Mouse (Mus musculus) lung, postnatal 14 days (tissue): Measurements from ENCODE around the gene Ccdc171.
"Not testable (repeated sequence)": the region's sequence is repeated elsewhere in the genome, so short reads cannot be mapped to it uniquely, and the experiment has no call there.

Experiments
- DNase-seq: peaks from one replicate; pipeline ENCODE4 v3.0.0; 2021

Gene Ccdc171

GRCm38 (mm10) chr4:83524843-83525689 is at the start of gene Ccdc171:
TSS of gene Ccdc171 (plus strand) at chr4:83525545.
- DNase-seq = peak; percentile 94

GRCm38 (mm10) chr4:83485250-83485649 is 40.1 kb upstream of the Ccdc171 start:
- no peak for DNase-seq

GRCm38 (mm10) chr4:83485735-83486116 is 39.6 kb upstream of the Ccdc171 start:
- DNase-seq = peak; percentile 82

- peak; percentile 88 for DNase-seq
Measured at GRCm38 (mm10) chr4:83486117-83486901, 39.0 kb upstream of the Ccdc171 start, which contains the start of gene Psip1. TSS of gene Psip1 (minus strand) at chr4:83486459.

GRCm38 (mm10) chr4:83489121-83489520 is 36.2 kb upstream of the Ccdc171 start:
- DNase-seq = no peak

GRCm38 (mm10) chr4:83493112-83493511 is 32.2 kb upstream of the Ccdc171 start:
- no peak for DNase-seq

- not testable (repeated sequence) for DNase-seq
Measured at GRCm38 (mm10) chr4:83497013-83497412, 28.3 kb upstream of the Ccdc171 start.

- no peak for DNase-seq
Measured at GRCm38 (mm10) chr4:83500154-83501036, 24.9 kb upstream of the Ccdc171 start.

GRCm38 (mm10) chr4:83501037-83501430 is 24.3 kb upstream of the Ccdc171 start:
- DNase-seq = no peak

GRCm38 (mm10) chr4:83509600-83509999 is 15.7 kb upstream of the Ccdc171 start:
- DNase-seq = no peak

- no peak for DNase-seq
Measured at GRCm38 (mm10) chr4:83511083-83511482, 14.3 kb upstream of the Ccdc171 start.

- DNase-seq = no peak
Measured at GRCm38 (mm10) chr4:83512217-83512616, 13.1 kb upstream of the Ccdc171 start.

- no peak for DNase-seq
Measured at GRCm38 (mm10) chr4:83512644-83513043, 12.7 kb upstream of the Ccdc171 start.

GRCm38 (mm10) chr4:83514183-83514582 is 11.2 kb upstream of the Ccdc171 start:
- no peak for DNase-seq

GRCm38 (mm10) chr4:83514976-83515669 is 10.2 kb upstream of the Ccdc171 start:
- DNase-seq = no peak

- not testable (repeated sequence) for DNase-seq
Measured at GRCm38 (mm10) chr4:83516144-83516543, 9.2 kb upstream of the Ccdc171 start.

GRCm38 (mm10) chr4:83519148-83519547 is 6.2 kb upstream of the Ccdc171 start:
- no peak for DNase-seq

GRCm38 (mm10) chr4:83519807-83520206 is 5.5 kb upstream of the Ccdc171 start:
- DNase-seq = no peak

- DNase-seq = no peak
Measured at GRCm38 (mm10) chr4:83520308-83520707, 5.0 kb upstream of the Ccdc171 start.

GRCm38 (mm10) chr4:83522066-83522465 is 3.3 kb upstream of the Ccdc171 start:
- no peak for DNase-seq

- DNase-seq = no peak
Measured at GRCm38 (mm10) chr4:83524456-83524842, 896 bp upstream of the Ccdc171 start.

GRCm38 (mm10) chr4:83525690-83526055 is 328 bp downstream of the Ccdc171 start:
- DNase-seq = no peak
